Mouse (Mus musculus) embryonic fibroblast, embryonic 13.5 days (primary cell): ENCODE data around the gene Lrrc1. TPM values are rescaled to one million over a fixed set of nuclear protein-coding genes. Genes with fewer than 3 reads are reported as not detected.
"Not testable (repeated sequence)": the region's sequence is repeated elsewhere in the genome, so short reads cannot be mapped to it uniquely, and the experiment has no call there.

Experiments used
- H3K27ac ChIP-seq: 2 replicates; pipeline ENCODE4 v1.5.1; 2012; ENCODE audit warnings: low read length, control low read depth, inconsistent platforms; ENCODE audit not compliant: insufficient read depth
- H3K4me1 ChIP-seq: 2 replicates; pipeline ENCODE4 v1.6.1; 2011; ENCODE audit warnings: low read length; ENCODE audit not compliant: control insufficient read depth, insufficient read depth
- H3K4me3 ChIP-seq: 2 replicates; pipeline ENCODE4 v1.5.1; 2011; ENCODE audit warnings: mild to moderate bottlenecking, control low read depth, low read length; ENCODE audit not compliant: insufficient read depth
- CTCF ChIP-seq: IDR thresholded peaks from 2 replicates; pipeline ENCODE4 v1.5.1; 2011; ENCODE audit warnings: mild to moderate bottlenecking, control low read depth, low read length, moderate library complexity, borderline replicate concordance; ENCODE audit not compliant: insufficient read depth
- POLR2A ChIP-seq: IDR thresholded peaks from 2 replicates; pipeline ENCODE4 v1.6.1; 2011; ENCODE audit warnings: low read depth, mild to moderate bottlenecking, control low read depth, low read length, moderate library complexity
- polyA plus RNA-seq: library from polyadenylated mRNA; stranded (reverse); fragments of >200 nt; gene quantifications from 2 replicates; pipeline ENCODE4 v1.2.4, GENCODE M21; 2011; ENCODE audit warnings: low read depth; ENCODE audit not compliant: missing spikeins, insufficient read length

The Lrrc1 gene
- polyA plus RNA-seq, 1 experiment = 9.1 TPM

DNA sequence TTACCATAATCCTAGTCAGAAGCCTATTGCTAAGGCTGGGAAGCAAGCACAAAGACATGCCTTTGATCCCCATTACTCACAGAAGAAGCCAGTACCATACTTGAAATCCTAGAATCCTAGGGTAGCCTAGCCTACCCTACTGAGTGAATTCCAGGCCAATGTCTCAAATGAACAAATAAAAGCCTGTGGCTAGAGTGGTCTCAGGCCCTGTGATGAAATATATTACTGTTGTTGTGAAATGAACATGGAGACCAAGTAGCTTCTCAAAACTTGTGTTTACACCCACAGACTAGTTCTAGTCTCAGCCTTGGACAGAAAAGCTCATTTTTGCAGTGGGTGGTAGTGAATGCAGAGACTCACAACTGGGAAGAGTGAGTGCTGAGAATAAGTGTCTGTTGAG, 31.6 kb upstream of the Lrrc1 start:
- TF ChIP-seq CTCF (no peak), POLR2A (no peak)

DNA sequence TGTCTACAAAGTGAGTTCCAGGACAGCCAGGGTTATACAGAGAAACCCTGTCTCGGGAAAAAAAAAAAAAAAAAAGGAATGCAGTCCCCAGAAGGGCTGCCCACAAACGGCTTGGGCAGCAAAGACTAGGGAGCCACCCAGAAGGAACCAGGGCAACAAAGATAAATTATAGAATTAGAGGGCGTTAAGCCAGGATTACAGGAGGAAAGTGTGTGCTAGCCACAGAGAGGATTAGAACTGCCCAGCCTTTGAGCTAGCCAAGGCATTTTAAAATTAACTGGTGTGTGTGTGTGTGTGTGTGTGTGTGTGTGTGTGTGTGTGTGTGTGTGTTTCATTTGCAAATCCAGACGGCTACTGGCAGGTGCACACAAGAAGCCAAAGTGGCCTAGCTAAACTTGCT, 30.3 kb upstream of the Lrrc1 start:
- not testable (repeated sequence) for H3K27ac ChIP-seq, H3K4me3 ChIP-seq, H3K4me1 ChIP-seq

More for the DNA sequence above, 31.6 kb upstream of the Lrrc1 start:
- H3K27ac ChIP-seq = no peak overlapping the region
- H3K4me1 ChIP-seq = no peaks in the 10 kb centered on the region
- no peak overlapping the region for H3K4me3 ChIP-seq

GRCm38 (mm10) chr9:77571851-77572250, 27.2 kb upstream of the Lrrc1 start:
- no peak overlapping the region for H3K4me3 ChIP-seq
- H3K4me1 ChIP-seq = no peaks in the 10 kb centered on the region
- H3K27ac ChIP-seq = no peak overlapping the region
- no peak for TF ChIP-seq POLR2A

GRCm38 (mm10) chr9:77568789-77569506, 24.3 kb upstream of the Lrrc1 start:
- H3K27ac ChIP-seq = no peak overlapping the region
- no peak overlapping the region for H3K4me3 ChIP-seq
- TF ChIP-seq POLR2A (no peak), CTCF (no peak)
- no peaks in the 10 kb centered on the region for H3K4me1 ChIP-seq

- H3K27ac ChIP-seq = no peak overlapping the region
- TF ChIP-seq POLR2A = no peak
- TF ChIP-seq CTCF = no peak
- H3K4me3 ChIP-seq = no peak overlapping the region
- H3K4me1 ChIP-seq = no peaks in the 10 kb centered on the region
Observed at GRCm38 (mm10) chr9:77561827-77562226, 17.2 kb upstream of the Lrrc1 start.

GRCm38 (mm10) chr9:77557963-77558362, 13.3 kb upstream of the Lrrc1 start:
- Histone ChIP-seq H3K4me3 (no peak overlapping the region), H3K27ac (no peak overlapping the region), H3K4me1 (no peaks in the 10 kb centered on the region)
- TF ChIP-seq POLR2A (no peak), CTCF (no peak)

DNA sequence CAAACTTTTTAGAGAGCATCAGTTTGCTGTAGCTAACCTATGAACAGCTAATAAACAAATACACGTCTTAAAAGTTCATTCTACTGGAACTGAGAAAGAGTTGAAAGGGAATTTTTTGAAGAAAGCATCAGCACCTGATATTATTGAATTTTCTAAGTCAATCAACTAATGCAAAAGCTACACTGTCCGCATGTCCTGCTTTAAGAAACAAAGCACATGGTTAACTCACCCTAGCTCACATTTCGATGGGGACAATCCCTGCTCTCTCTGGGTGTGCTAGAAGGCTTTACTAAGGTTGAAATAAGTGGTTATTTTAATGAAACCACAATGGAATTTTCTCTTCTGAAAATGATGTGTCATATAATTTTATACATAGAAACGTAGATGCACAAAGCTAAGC, 12.5 kb upstream of the Lrrc1 start:
- Histone ChIP-seq H3K4me1 (no peaks in the 10 kb centered on the region), H3K27ac (no peak overlapping the region), H3K4me3 (no peak overlapping the region)
- TF ChIP-seq POLR2A (no peak), CTCF (no peak)

- no peak for TF ChIP-seq POLR2A
- no peak for TF ChIP-seq CTCF
- H3K4me1 ChIP-seq = no peaks in the 10 kb centered on the region
Observed at GRCm38 (mm10) chr9:77556435-77556834, 11.8 kb upstream of the Lrrc1 start.

DNA sequence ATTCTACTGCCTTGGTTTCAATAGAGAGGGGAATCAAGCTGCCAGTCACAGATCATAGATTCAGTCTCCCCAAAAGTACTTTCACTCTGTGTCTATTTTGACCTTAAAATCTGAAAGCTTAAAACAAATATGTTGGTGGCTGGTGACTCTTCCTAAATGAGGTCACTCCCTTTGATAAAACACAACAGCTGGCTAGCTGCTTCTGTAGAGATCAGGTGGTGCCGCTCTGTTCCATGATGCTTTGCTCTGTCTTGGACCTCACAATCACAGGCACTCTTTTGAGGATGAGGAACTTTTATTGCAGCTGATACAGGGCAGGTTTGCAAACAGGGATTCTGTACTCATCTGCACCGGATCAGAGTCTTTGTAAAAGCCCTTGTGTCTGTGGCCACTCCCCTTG, 8.8 kb upstream of the Lrrc1 start:
- no peak overlapping the region for H3K4me3 ChIP-seq
- TF ChIP-seq CTCF (no peak), POLR2A (no peak)
- H3K27ac ChIP-seq = no peak overlapping the region
- H3K4me1 ChIP-seq = no peaks in the 10 kb centered on the region

More at GRCm38 (mm10) chr9:77556435-77556834, 11.8 kb upstream of the Lrrc1 start:
- Histone ChIP-seq H3K4me3 (no peak overlapping the region), H3K27ac (no peak overlapping the region)

GRCm38 (mm10) chr9:77551036-77551512, 6.4 kb upstream of the Lrrc1 start:
- no peaks in the 10 kb centered on the region for H3K4me1 ChIP-seq
- no peak overlapping the region for H3K4me3 ChIP-seq
- TF ChIP-seq POLR2A (no peak), CTCF (no peak)
- no peak overlapping the region for H3K27ac ChIP-seq
